Mouse (Mus musculus) right cerebral cortex, postnatal 36 days (tissue): Measurements from ENCODE around the gene Psmb8.

Experiments
- DNase-seq, 2 experiments: peaks; one replicate each; pipeline ENCODE4 v3.0.0; 2022; ENCODE audit warnings: low spot score in 2 of 2, mixed read lengths in 1 of 2

The Psmb8 gene

GRCm38 (mm10) chr17:34192852-34193251, 4.7 kb upstream of the Psmb8 start:
- DNase-seq: no peak

GRCm38 (mm10) chr17:34193468-34193867, 4.1 kb upstream of the Psmb8 start:
- no peak for DNase-seq

- no peak for DNase-seq
These were observed 2.8 kb upstream of the Psmb8 start for GRCm38 (mm10) chr17:34194723-34195122.

- no peak for DNase-seq
These were observed 1.0 kb upstream of the Psmb8 start for GRCm38 (mm10) chr17:34196491-34196890.

DNA sequence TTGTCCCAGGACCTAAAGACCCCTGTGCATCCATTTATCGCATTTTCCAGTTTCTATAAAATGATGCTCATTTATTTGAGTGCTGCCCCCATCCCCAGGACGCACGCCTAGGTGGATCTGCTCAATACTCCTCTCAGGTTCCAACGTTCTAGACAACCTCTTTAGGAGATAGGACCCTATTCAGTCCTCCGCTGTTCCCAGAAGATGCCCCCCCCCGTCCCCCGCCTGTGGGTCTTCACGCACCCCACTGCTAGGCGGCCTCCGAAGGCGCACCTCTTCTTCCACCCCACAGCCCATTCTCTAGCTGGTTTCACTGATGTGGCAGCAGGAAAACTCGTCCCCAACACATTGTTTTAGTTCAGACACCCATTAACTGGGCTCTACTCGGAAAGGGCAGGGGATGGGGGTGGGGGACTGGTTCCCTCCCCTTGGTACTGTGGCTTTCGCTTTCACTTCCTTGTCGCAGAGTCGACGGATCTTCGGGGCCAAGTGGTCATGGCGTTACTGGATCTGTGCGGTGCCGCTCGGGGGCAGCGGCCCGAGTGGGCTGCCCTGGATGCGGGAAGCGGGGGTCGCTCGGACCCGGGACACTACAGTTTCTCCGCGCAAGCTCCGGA, 491 bp downstream of the Psmb8 start:
- DNase-seq: no peak

GRCm38 (mm10) chr17:34198521-34198912, 996 bp downstream of the Psmb8 start:
- no peak for DNase-seq

DNA sequence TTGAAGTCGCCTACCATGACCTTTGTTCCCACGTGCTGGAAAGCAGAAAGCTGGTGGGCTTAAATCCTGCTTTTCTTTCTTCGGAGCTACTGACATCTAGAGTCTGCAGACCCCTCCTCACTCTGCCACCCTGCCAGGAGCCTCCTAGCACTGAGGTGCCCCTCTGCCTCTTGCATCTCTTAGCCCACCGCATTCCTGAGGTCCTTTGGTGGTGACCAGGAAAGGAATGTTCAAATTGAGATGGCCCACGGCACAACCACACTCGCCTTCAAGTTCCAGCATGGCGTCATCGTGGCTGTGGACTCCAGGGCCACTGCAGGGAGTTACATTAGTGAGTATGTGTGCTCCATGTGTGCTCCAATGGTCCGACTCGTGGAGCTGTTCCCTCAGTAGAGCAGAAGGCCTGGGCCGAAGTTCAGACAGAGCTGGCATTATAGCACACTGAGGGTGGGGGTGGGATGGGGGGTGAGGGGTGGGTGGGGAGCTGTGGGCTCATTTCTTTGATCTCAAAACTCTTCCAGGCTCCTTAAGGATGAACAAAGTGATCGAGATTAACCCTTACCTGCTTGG, 1.6 kb downstream of the Psmb8 start:
- no peak for DNase-seq

DNA sequence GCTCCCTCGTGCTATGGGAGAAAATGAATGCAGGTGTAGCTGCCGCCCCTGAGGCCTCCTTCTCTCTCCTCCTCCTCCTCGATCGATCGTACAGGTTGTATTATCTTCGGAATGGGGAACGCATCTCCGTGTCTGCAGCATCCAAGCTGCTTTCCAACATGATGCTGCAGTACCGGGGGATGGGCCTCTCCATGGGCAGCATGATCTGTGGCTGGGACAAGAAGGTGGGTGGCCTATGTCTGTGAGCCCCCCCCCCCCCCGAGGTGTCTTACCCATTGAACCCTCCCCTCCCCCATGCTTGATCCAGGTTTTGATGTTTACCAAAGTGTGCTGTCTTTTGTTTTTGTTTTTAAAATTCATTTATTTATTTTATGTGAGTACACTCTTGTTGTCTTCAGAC, 2.5 kb downstream of the Psmb8 start:
- no peak for DNase-seq

DNA sequence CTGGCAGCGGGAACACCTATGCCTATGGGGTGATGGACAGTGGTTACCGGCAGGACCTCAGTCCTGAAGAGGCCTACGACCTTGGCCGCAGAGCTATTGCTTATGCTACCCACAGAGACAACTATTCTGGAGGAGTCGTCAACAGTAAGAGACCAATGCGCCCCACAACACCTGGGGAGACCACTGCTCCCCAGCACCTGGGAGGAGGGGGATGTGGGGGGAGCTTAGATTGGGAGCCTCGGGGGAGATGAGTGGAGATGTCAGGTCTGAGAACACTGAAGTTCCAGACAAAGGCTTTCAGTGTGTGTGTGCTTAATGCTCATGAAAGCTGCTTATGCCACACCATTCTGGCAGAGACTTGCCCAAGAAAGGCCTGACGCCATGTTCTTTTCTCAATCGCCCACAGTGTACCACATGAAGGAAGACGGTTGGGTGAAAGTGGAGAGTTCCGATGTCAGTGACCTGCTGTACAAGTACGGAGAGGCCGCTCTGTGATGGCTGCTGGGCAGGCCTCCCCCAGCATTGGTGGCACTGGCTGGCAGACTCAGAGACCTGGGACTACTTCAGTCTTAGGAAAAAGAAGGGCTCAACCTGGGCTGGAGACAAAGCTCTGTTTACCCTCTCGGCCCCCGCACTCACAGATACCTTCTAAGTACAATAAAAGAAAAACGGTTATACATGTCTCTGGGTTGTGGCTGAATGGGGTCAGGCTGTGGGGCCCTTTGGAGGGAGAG, 3.4 kb downstream of the Psmb8 start:
- DNase-seq: no peak

- DNase-seq: no peak
These were observed 4.1 kb downstream of the Psmb8 start for GRCm38 (mm10) chr17:34201506-34202055.

DNA sequence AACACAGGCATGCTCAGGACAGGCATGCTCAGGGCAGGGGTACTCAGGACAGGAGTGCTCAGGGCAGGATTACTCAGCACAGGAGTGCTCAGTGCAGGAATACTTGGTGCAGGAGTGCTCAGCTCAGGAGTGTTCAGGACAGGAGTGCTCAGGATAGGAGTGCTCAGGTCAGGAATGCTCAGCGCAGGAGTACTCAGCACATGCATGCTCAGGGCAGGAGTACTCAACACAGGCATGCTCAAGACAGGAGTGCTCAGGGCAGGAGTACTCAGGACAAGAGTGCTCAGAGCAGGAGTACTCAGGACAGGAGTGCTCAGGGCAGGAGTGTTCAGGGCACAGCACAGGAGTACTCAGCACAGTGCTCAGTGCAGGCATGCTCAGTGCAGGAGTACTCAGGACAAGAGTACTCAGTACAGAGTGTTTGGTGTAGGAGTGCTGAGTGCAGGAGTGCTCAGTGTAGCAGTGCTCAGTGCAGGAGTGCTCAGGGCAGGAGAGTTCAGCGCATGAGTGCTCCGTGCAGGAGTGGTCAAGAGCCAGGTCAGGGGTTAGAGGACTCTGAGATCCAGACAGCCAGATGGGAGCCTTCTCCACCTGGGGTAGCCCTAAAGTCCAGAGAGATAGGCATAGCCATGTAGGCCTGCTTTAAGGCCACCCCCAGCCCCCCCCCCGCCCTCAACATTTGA, 5.4 kb downstream of the Psmb8 start:
- DNase-seq: no peak

- DNase-seq: no peak
These were observed 5.9 kb downstream of the Psmb8 start, which contains the start of gene Tap2 for GRCm38 (mm10) chr17:34203444-34203843. Gene Tap2 (plus strand): TSS chr17:34203527.

GRCm38 (mm10) chr17:34204303-34205010, 6.9 kb downstream of the Psmb8 start:
- peak; percentile 69 for DNase-seq

DNA sequence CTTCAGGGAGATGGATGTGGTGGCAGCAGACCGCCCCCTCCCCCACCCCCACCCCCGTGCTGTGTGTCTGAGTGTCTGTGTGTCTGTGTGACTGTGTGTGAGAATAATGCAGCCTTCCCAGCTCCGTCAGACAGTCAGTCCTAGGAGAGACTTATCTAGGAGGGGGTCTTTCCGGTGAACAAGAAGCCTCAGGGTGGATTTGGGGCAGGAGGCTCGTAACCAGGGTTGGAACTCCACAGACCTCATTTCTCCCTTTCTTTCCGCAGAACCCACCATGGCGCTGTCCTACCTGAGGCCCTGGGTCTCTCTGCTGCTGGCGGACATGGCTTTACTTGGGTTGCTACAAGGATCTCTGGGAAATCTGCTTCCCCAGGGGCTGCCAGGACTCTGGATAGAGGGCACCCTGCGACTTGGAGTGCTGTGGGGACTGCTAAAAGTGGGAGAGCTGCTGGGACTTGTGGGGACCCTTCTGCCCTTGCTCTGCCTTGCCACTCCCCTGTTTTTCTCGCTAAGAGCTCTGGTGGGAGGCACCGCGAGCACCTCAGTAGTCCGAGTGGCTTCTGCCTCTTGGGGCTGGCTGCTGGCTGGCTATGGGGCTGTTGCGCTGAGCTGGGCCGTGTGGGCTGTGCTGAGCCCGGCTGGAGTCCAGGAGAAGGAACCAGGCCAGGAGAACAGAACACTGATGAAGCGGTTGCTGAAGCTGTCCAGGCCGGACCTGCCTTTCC, 7.7 kb downstream of the Psmb8 start:
- no peak for DNase-seq

- DNase-seq: no peak
These were observed 8.2 kb downstream of the Psmb8 start for GRCm38 (mm10) chr17:34205746-34206176.

- no peak for DNase-seq
These were observed 9.2 kb downstream of the Psmb8 start for GRCm38 (mm10) chr17:34206731-34207130.

DNA sequence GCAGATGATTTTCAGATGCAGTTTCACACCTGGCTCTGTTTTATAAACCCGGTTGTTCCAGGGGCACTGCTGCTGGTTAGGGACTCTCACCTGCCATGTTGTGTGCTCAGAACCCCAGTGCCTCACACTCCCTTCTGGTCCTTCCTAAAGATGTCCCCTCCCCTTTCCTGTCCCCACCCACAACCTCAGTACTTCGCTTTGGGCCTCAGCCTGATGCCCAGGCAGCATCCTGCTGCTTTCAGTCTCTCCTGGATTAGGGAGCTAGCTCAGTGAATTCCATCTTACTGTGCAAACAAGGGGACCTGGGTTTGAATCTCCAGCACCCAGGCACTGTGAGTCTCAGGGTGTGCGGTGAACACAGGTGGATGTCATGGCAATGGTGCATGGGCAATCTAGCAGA, 9.9 kb downstream of the Psmb8 start:
- DNase-seq: no peak

DNA sequence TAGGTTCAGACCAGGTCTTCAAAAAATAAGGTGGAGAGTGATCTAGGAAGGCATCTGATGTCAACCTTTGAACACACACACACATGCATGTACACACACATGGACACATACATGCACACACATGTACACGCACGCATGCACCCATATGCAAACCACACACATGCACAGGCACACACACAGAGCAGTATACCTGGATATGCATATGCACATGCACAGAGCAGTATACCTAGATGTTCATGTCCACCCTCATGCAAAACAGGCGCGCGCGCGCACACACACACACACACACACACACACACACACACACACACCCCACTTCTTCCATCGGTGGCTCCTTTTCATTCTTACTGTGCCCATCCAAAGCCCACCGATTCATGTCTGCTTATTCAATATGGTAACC, 10.3 kb downstream of the Psmb8 start:
- DNase-seq: no peak

- no peak for DNase-seq
These were observed 10.9 kb downstream of the Psmb8 start for GRCm38 (mm10) chr17:34208421-34208820.

GRCm38 (mm10) chr17:34209680-34210079, 12.2 kb downstream of the Psmb8 start:
- DNase-seq: no peak

- DNase-seq: no peak
These were observed 13.1 kb downstream of the Psmb8 start for GRCm38 (mm10) chr17:34210599-34210998.
